Mouse (Mus musculus): Measurements from ENCODE around the gene Ralgps1.

DNA sequence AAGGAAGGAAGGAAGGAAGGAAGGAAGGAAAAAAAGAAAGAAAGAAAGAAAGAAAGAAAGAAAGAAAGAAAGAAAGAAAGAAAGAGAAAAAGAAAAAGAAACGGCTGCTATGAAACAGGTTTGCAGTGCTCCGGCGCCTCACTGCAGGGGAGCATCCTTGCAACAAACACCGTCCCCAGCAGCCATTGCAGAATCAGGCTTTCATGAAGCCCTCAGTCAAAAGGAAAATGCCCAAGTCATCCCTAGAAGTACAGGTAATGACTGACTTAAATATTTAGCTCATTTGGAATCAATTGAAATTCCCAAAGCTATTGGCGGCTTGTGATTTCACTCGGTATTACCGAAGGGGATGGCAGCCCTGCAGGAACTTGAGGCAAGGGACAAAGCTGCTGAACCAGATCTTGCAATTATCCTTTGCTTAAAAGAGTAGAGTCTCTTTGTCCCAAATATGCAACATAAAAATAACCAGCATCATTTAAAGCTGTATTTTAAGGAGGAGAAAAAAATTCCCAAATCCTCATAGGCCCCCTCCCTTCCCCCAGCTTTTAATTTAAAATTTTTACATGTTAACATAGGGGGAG lies 285.2 kb downstream of the Ralgps1 start:
- no peak for TF ChIP-seq CTCF (IDR thresholded peaks at IDR 0.05; ENCODE audit: control insufficient read depth, insufficient read depth, insufficient read length)
- TF ChIP-seq MAX (IDR thresholded peaks at IDR 0.05), result no peak
